Mouse (Mus musculus) heart, embryonic 11.5 days (tissue): ENCODE data around the gene Ccdc85c. TPM values are rescaled to one million over a fixed set of nuclear protein-coding genes. Genes with fewer than 3 reads are reported as not detected.

ENCODE experiments used
- ATAC-seq: fragments of 200-750 bp; cut with Nextera tagmentation; replicated peaks from 2 replicates; pipeline ENCODE4 v1.8.0; 2017; ENCODE audit warnings: moderate library complexity; ENCODE audit not compliant: insufficient number of reproducible peaks, low FRiP score, low TSS enrichment
- H3K27ac ChIP-seq: fragments of 300-500 bp; sonication (generic); 2 replicates; pipeline ENCODE4 v1.5.1; 2014; ENCODE audit warnings: mild to moderate bottlenecking, low read depth, low read length
- H3K27me3 ChIP-seq: fragments of 300-500 bp; sonication (generic); 2 replicates; pipeline ENCODE4 v1.6.1; 2014; ENCODE audit warnings: mild to moderate bottlenecking, low read length, mixed read lengths; ENCODE audit not compliant: control insufficient read depth, insufficient read depth
- H3K36me3 ChIP-seq: fragments of 300-500 bp; sonication (generic); 2 replicates; pipeline ENCODE4 v1.6.1; 2014; ENCODE audit warnings: mild to moderate bottlenecking, low read length, moderate library complexity, mixed read lengths; ENCODE audit not compliant: control insufficient read depth, insufficient read depth
- H3K4me1 ChIP-seq: fragments of 300-500 bp; sonication (generic); 2 replicates; pipeline ENCODE4 v1.6.1; 2014; ENCODE audit warnings: low read length; ENCODE audit not compliant: control insufficient read depth, insufficient read depth
- H3K4me2 ChIP-seq: fragments of 300-500 bp; sonication (generic); 2 replicates; pipeline ENCODE4 v1.6.1; 2014; ENCODE audit warnings: mild to moderate bottlenecking, moderate library complexity
- H3K4me3 ChIP-seq: fragments of 300-500 bp; sonication (generic); 2 replicates; pipeline ENCODE4 v1.5.1; 2014; ENCODE audit warnings: low read depth, low read length
- H3K9ac ChIP-seq: fragments of 300-500 bp; sonication (generic); 2 replicates; pipeline ENCODE4 v1.6.1; 2014; ENCODE audit warnings: mild to moderate bottlenecking, low read depth, low read length, moderate library complexity
- H3K9me3 ChIP-seq: fragments of 300-500 bp; sonication (generic); replicated peaks from 2 replicates; pipeline ENCODE4 v1.6.1; 2016; ENCODE audit warnings: low read length; ENCODE audit not compliant: control insufficient read depth
- WGBS: fragments of 180-500 bp; shearing (Covaris S2); extraction: QIAGEN DNeasy Blood & Tissue Kit; methylation state at CpG from one replicate; pipeline ENCODE4 v1.1.7; 2014; ENCODE audit not compliant: insufficient replicate concordance; 5-methylcytosine and 5-hydroxymethylcytosine counted together
- polyA plus RNA-seq: library from polyadenylated mRNA; unstranded; fragments of >200 nt; fragmentation: Nextera tagmentation; extraction: Ambion mirVana; gene quantifications from 2 replicates; pipeline ENCODE4 v1.2.1, GENCODE M21; 2014

Ccdc85c gene
- polyA plus RNA-seq, 1 experiment from 2014 or later, result 7.8 TPM

GRCm38 (mm10) chr12:108275508-108275890 lies 274 bp upstream of the Ccdc85c start:
- Histone ChIP-seq H3K27me3 (0 out of 2 replicates have a peak, but pooled peaks cover 3% of the 10 kb centered on the region), H3K4me2 (peak overlapping the region; percentile 87), H3K36me3 (no peaks in the 10 kb centered on the region), H3K4me1 (peaks cover 56% of the 10 kb centered on the region), H3K27ac (peak overlapping the region; percentile 37; the same call in 1 of the 2 replicates), H3K4me3 (peak overlapping the region; percentile 68), H3K9me3 (no peaks in the 10 kb centered on the region), H3K9ac (peak overlapping the region; percentile 84)
- peak; percentile 97 for ATAC-seq
- WGBS, result under 1% methylated on average over 36 of the region's 37 CpGs

GRCm38 (mm10) chr12:108274313-108274595 lies 971 bp downstream of the Ccdc85c start:
- H3K36me3 ChIP-seq, result no peaks in the 10 kb centered on the region
- H3K4me1 ChIP-seq, result peaks cover 65% of the 10 kb centered on the region
- ATAC-seq, result no peak
- H3K27ac ChIP-seq, result no peak overlapping the region
- peak overlapping the region; percentile 87 for H3K4me2 ChIP-seq
- peak overlapping the region; percentile 77 for H3K9ac ChIP-seq
- no peaks in the 10 kb centered on the region for H3K9me3 ChIP-seq
- WGBS, result 0% methylated on average over 35 of the region's 35 CpGs
- H3K4me3 ChIP-seq, result peak overlapping the region; percentile 68
- 0 out of 2 replicates have a peak, but pooled peaks cover 3% of the 10 kb centered on the region for H3K27me3 ChIP-seq

GRCm38 (mm10) chr12:108273466-108274312 lies 1.5 kb downstream of the Ccdc85c start:
- Histone ChIP-seq H3K27me3 (0 out of 2 replicates have a peak, but pooled peaks cover 3% of the 10 kb centered on the region), H3K4me1 (peaks cover 65% of the 10 kb centered on the region), H3K27ac (no peak overlapping the region), H3K9ac (peak overlapping the region; percentile 77), H3K36me3 (no peaks in the 10 kb centered on the region), H3K4me3 (peak overlapping the region; percentile 68), H3K9me3 (no peaks in the 10 kb centered on the region), H3K4me2 (peak overlapping the region; percentile 87)
- WGBS, result 2% methylated on average over 21 of the region's 21 CpGs
- ATAC-seq, result no peak

GRCm38 (mm10) chr12:108272143-108272635 lies 3.0 kb downstream of the Ccdc85c start:
- no peak for ATAC-seq
- no peak overlapping the region for H3K4me3 ChIP-seq
- H3K27me3 ChIP-seq, result no peaks in the 10 kb centered on the region
- H3K36me3 ChIP-seq, result no peaks in the 10 kb centered on the region
- peak overlapping the region; percentile 28; the same call in 1 of the 2 replicates for H3K9ac ChIP-seq
- peak overlapping the region; percentile 87 for H3K4me2 ChIP-seq
- peaks cover 68% of the 10 kb centered on the region for H3K4me1 ChIP-seq
- H3K9me3 ChIP-seq, result no peaks in the 10 kb centered on the region
- 54% methylated on average over 7 of the region's 7 CpGs for WGBS
- no peak overlapping the region for H3K27ac ChIP-seq

- Histone ChIP-seq H3K4me1 (peaks cover 68% of the 10 kb centered on the region), H3K36me3 (no peaks in the 10 kb centered on the region), H3K4me2 (peak overlapping the region; percentile 87), H3K9ac (0 out of 2 replicates have a peak overlapping the region, but pooled peaks have one; percentile 16), H3K4me3 (no peak overlapping the region), H3K27me3 (no peaks in the 10 kb centered on the region), H3K27ac (0 out of 2 replicates have a peak overlapping the region, but pooled peaks have one; percentile 16), H3K9me3 (no peaks in the 10 kb centered on the region)
- WGBS, result 54% methylated on average over 16 of the region's 16 CpGs
- ATAC-seq, result no peak
Measured at GRCm38 (mm10) chr12:108271351-108272142, 3.7 kb downstream of the Ccdc85c start.

- Histone ChIP-seq H3K27ac (peak overlapping the region; percentile 59), H3K36me3 (no peaks in the 10 kb centered on the region), H3K27me3 (no peaks in the 10 kb centered on the region), H3K4me3 (no peak overlapping the region), H3K4me2 (peak overlapping the region; percentile 87), H3K4me1 (peaks cover 78% of the 10 kb centered on the region), H3K9ac (0 out of 2 replicates have a peak overlapping the region, but pooled peaks have one; percentile 36), H3K9me3 (no peaks in the 10 kb centered on the region)
- ATAC-seq, result no peak
- 29% methylated on average over 13 of the region's 13 CpGs for WGBS
Measured at GRCm38 (mm10) chr12:108270240-108270919, 4.8 kb downstream of the Ccdc85c start.

GRCm38 (mm10) chr12:108269699-108270098 lies 5.5 kb downstream of the Ccdc85c start:
- Histone ChIP-seq H3K9ac (no peak overlapping the region), H3K4me1 (peaks cover 84% of the 10 kb centered on the region), H3K27me3 (no peaks in the 10 kb centered on the region), H3K9me3 (no peaks in the 10 kb centered on the region), H3K27ac (no peak overlapping the region), H3K4me2 (no peak overlapping the region), H3K36me3 (no peaks in the 10 kb centered on the region), H3K4me3 (no peak overlapping the region)
- no peak for ATAC-seq
- WGBS, result 62% methylated on average over 5 of the region's 5 CpGs

GRCm38 (mm10) chr12:108268970-108269369 lies 6.3 kb downstream of the Ccdc85c start:
- Histone ChIP-seq H3K36me3 (no peaks in the 10 kb centered on the region), H3K27ac (no peak overlapping the region), H3K4me1 (peaks cover 84% of the 10 kb centered on the region), H3K27me3 (no peaks in the 10 kb centered on the region), H3K4me2 (no peak overlapping the region), H3K9me3 (no peaks in the 10 kb centered on the region), H3K4me3 (no peak overlapping the region), H3K9ac (no peak overlapping the region)
- ATAC-seq, result no peak
- 89% methylated on average over 10 of the region's 10 CpGs for WGBS
